Mouse (Mus musculus): ENCODE measurements at regions not wholly inside any gene's neighbourhood (a gene's known extent, or its start where the extent isn't known, plus 50 kb on each side); places are given as distances from the start of the nearest gene placed in this dataset.
A peak's percentile ranks its signal among the peaks of the same experiment; 100 is the strongest.

DNA sequence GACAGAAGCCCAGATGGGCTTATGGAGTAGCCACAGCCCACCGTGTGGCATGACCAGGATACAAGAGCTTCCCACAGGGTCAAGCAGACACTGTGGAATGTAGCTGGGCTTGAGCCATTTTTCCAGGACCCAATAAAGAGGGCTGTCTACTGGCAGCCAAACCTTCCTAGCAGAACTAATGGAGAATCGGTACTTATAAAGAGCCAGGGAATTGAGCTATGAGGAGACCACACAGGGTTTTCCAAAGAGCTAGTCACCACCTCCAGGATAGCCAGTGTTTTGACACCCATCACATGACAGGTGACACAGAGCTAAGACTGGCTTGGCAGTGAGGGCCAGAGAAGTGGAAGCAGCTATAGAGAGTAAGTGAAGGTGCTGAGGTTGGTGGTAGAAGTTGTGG lies 149.9 kb downstream of the Map2k4 start:
- no peak for DNase-seq

GRCm38 (mm10) chr11:65637206-65637605 lies 150.9 kb downstream of the Map2k4 start:
- no peak for DNase-seq

- no peak for DNase-seq
Measured at GRCm38 (mm10) chr11:65635307-65635706, 152.8 kb downstream of the Map2k4 start.

DNA sequence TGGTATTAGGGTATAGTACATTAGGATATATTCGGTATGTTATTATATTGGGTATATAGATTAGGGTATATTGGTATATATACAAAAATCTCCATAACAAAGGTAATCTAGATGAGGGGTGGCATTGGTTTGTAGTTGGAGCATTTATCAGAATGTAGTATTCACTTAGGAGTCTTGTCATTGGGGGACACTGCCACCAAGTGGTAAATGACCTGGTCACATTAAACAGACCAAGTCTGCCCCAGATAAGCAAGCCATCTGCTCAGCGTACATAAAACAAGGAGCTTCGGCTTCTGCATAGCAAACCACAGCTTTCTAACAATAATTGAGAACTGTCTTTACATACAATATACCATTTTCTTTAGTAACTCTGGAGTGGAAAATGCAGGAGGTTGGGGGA lies 156.9 kb downstream of the Map2k4 start:
- peak; percentile 59 to 68 for DNase-seq

DNA sequence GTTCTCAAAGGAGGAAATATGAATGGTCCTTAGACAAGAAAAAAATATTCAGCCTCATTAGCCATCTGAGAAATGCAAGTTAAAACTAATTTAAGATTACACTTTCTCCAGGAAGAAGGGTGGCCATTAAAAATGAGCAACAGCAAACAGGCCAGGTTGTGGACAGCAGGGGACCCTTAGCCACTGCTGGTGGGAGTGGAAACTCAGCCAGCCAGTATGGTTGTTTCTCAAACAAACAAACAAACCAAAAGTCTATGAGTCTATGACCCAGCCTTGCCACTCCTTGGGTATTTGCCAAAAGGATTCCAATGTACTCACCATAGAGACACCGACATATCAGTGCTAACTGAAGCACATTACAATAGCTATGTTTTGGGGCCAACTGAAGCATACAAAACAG lies 157.7 kb downstream of the Map2k4 start:
- peak; percentile 4 to 9 for DNase-seq

- DNase-seq, result no peak
Measured at GRCm38 (mm10) chr11:65629320-65629719, 158.8 kb downstream of the Map2k4 start.

- DNase-seq, result no peak
Measured at GRCm38 (mm10) chr11:65618976-65619375, 169.1 kb downstream of the Map2k4 start.

GRCm38 (mm10) chr11:65610536-65610935 lies 177.6 kb downstream of the Map2k4 start:
- DNase-seq, result no peak

DNA sequence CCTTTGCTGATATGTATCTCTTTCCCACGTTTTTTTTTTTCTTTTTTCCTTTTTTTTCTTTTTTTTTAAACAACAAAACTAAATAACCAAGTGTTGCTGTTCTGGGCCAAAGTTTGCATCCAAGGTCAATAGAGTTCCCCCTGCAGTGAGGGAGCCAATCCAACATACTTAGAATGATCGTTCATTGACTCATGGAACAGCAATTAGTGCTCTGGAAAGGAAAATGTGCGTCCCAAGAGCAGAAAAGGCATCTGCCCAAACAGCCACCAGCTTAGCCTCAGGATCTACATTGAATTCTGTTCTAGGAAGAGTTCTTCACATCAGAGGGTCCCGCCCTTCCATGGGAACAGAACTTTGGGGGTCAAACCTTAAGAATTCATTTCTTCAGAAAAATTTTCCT lies 179.0 kb downstream of the Map2k4 start:
- DNase-seq, result no peak

GRCm38 (mm10) chr11:65597298-65598076 lies 190.6 kb downstream of the Map2k4 start:
- DNase-seq, result no peak

- DNase-seq, result peak; percentile 38 to 42
Measured at GRCm38 (mm10) chr11:65588491-65588890, 199.6 kb downstream of the Map2k4 start.

DNA sequence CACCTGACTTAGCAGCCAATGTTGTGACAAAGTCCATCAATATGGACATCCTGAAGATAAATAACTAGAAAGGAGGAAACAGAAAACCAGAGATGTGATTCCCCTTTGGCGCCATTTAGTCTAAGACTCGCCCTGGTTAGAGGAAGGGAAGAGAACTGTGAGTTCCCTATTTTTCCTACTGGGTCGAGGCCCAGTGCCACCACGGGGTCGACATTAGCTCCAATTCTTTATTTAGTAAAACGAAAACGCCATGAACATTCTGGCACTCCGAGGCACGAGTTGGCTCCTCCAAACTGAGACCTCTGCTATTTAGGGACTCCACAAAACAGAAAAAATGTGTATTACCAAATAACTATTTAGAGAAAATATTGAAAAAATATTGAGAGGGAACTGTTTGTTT lies 220.3 kb downstream of the Map2k4 start:
- peak in 1 of 2 experiments; percentile 27 for DNase-seq

- no peak for DNase-seq
Measured at GRCm38 (mm10) chr11:65558236-65558635, 229.9 kb downstream of the Map2k4 start.

DNA sequence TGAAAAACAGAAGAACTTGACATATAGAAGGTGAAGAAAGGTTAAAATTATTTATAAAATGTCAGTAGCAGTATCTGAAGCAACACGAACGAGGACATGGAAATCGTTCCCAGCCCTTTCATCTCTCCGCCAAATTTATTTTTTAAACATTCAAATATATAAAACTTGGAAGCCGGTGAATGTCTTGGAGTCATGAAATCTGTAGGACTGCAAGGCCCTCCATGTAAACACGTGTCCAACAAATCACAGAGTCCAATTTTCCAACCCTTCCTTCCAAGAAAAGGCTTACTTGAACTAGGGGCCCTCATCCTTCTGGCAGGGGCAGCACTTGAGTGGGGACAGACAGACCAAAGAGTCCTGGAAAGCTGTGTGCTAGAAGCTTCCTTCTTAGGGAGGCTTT lies 237.0 kb downstream of the Map2k4 start:
- no peak for DNase-seq

DNA sequence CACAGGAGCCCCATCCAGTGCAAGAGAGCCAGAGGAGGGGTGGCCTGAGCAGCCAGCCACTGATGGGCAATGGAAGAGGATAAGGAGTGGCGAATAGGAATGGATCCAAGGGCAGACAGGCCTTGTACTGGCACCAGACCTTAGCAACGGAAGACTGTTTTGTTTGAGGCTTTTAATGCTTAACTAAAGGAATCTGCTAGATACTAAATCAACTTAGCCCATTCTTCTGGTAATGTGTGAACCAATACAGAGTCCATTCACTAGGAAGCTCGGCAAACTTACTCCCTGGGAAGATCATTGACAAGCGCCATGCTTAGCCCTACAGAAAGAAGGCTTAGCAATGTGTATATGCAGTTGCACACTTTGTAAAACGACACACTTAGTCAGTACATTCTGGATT lies 243.8 kb downstream of the Map2k4 start:
- no peak for DNase-seq

DNA sequence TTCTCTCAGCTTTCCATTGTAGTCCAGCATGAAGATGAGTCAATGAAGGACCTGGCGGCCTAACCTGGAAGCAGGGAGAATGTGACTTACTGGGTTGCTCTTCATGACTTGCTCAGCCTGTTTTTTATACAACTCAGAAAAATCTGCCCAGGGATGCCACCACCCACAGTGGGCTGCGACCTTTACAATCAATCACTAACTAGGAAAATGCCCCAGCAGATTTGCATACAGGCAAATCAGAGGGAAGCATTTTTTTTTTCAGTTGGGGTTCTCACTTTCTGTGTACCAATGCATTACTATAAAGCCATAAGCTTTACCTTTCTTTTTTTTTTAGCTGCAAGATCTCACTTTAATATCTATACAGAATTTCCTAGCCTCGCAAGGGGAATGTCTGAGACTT lies 244.5 kb downstream of the Map2k4 start:
- no peak for DNase-seq

GRCm38 (mm10) chr11:65537046-65537630 lies 251.0 kb downstream of the Map2k4 start:
- no peak for DNase-seq

DNA sequence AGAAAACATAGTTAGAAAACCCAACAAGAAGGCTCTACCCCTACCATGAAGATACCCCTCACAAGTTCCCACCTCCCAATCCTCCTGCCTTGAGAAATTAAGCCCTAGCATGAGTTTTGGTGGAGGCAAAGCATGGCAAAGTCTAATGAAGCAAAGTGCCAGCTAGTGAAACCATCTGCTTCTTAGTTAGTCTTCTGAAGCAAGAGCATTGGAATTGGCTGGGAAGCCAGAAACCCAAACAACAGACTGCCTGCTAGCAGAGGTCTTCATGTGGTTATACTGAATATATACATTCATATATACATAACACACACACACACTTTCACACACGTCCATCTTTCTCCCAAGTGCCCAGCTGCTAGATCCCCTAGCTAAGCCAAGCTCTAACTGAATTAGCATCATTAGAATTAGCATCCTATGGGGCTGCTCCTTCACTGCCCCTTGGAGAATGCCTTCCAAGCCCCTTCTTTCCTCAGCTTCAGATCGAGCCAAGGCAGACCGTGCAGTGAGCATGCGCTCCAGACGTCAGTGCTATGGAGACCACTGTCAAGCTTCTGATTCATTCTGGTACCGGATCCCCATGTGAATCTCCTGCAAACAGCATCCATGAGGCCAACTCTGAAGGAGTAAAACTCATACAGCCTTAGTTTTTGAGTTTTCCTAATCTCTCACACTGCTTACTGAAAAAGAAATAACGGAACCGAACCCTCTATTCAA lies 252.2 kb downstream of the Map2k4 start:
- no peak for DNase-seq

- peak in 1 of 2 experiments; percentile 4 for DNase-seq
Measured at GRCm38 (mm10) chr11:65530744-65531143, 257.4 kb downstream of the Map2k4 start.

GRCm38 (mm10) chr11:65505106-65505865 lies 235.5 kb upstream of the Myocd start:
- DNase-seq, result no peak

DNA sequence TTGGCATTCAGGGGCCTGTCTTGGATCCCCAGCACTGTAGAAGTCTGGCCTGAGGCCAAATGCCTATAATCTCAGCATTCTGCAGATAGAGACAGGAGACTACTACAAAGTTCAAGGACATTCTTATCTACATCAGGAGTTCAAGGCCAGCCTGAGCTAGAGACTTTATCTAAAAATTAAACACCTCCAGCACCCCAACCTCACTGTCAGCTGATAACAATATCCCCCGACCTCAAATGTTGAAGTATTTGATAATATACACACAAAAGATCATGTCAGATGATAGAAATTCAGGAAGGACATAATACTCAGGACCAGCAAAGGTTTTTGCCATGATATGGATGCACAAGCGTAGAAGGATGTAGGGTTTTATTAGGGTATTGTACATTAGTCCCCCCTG lies 228.2 kb upstream of the Myocd start:
- no peak for DNase-seq

DNA sequence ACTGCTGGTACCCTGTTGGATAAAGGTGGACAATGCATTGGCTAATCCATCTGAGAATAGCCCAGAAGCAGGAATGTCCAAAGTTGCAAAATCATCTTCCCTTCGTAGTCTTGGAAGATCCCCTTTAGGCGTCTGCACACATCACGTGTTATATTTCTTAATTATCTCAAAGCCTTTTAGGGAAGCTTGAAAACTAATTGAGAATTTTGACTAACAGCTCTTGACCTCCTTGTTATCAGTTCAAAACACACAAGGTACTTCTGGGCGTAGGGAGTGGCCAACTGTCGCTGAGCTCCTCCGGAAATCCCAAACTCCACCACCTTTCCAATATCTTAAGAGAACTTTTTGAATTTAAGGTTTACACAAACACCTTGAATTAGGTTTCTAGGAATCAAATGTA lies 227.6 kb upstream of the Myocd start:
- no peak for DNase-seq

GRCm38 (mm10) chr11:65495034-65495433 lies 225.2 kb upstream of the Myocd start:
- no peak for DNase-seq

All from cerebellum, postnatal 36 days (tissue).